Mouse (Mus musculus) gonadal fat pad, adult 2 months (tissue): ENCODE results near the gene 5330417C22Rik. TPM values are rescaled to one million over a fixed set of nuclear protein-coding genes. Genes with fewer than 3 reads are reported as not detected.
"Not testable (repeated sequence)": the region's sequence is repeated elsewhere in the genome, so short reads cannot be mapped to it uniquely, and the experiment has no call there.

Source experiments
- DNase-seq: peaks from one replicate; pipeline ENCODE4 v3.0.0-alpha.2; 2012; ENCODE audit warnings: low read depth
- polyA plus RNA-seq: library from polyadenylated mRNA; depleted of rRNA; stranded (reverse); fragments of >200 nt; gene quantifications from 2 replicates; pipeline ENCODE4 v1.2.3, GENCODE M21; 2012

5330417C22Rik gene
- polyA plus RNA-seq, 1 experiment = 0.20 TPM

- no peak for DNase-seq
Measured at GRCm38 (mm10) chr3:108533114-108533885, 3.0 kb downstream of the 5330417C22Rik start.

- no peak for DNase-seq
Measured at GRCm38 (mm10) chr3:108528489-108528888, 7.8 kb downstream of the 5330417C22Rik start.

GRCm38 (mm10) chr3:108523415-108523814 is 12.9 kb downstream of the 5330417C22Rik start:
- DNase-seq = no peak

GRCm38 (mm10) chr3:108518276-108518675 is 18.1 kb downstream of the 5330417C22Rik start:
- DNase-seq = no peak

- no peak for DNase-seq
Measured at GRCm38 (mm10) chr3:108513465-108513864, 22.9 kb downstream of the 5330417C22Rik start.

- no peak for DNase-seq
Measured at GRCm38 (mm10) chr3:108510716-108511483, 25.4 kb downstream of the 5330417C22Rik start.

- no peak for DNase-seq
Measured at GRCm38 (mm10) chr3:108510156-108510555, 26.2 kb downstream of the 5330417C22Rik start.

- no peak for DNase-seq
Measured at GRCm38 (mm10) chr3:108508745-108509474, 27.4 kb downstream of the 5330417C22Rik start.

- DNase-seq = no peak
Measured at GRCm38 (mm10) chr3:108503908-108504307, 32.4 kb downstream of the 5330417C22Rik start.

GRCm38 (mm10) chr3:108501411-108501810 is 34.9 kb downstream of the 5330417C22Rik start:
- not testable (repeated sequence) for DNase-seq

GRCm38 (mm10) chr3:108499826-108500225 is 36.5 kb downstream of the 5330417C22Rik start:
- DNase-seq = no peak

- DNase-seq = no peak
Measured at GRCm38 (mm10) chr3:108497602-108498001, 38.7 kb downstream of the 5330417C22Rik start.

- DNase-seq = no peak
Measured at GRCm38 (mm10) chr3:108495486-108495885, 40.9 kb downstream of the 5330417C22Rik start.

GRCm38 (mm10) chr3:108494861-108495474 is 41.4 kb downstream of the 5330417C22Rik start:
- no peak for DNase-seq

GRCm38 (mm10) chr3:108489968-108490367 is 46.4 kb downstream of the 5330417C22Rik start:
- no peak for DNase-seq

- no peak for DNase-seq
Measured at GRCm38 (mm10) chr3:108484749-108485148, 51.6 kb downstream of the 5330417C22Rik start.

- no peak for DNase-seq
Measured at GRCm38 (mm10) chr3:108478800-108479199, 57.5 kb downstream of the 5330417C22Rik start.

GRCm38 (mm10) chr3:108476761-108477619 is 59.3 kb downstream of the 5330417C22Rik start:
- peak; percentile 98 for DNase-seq

GRCm38 (mm10) chr3:108475496-108475895 is 60.8 kb downstream of the 5330417C22Rik start:
- DNase-seq = no peak

- no peak for DNase-seq
Measured at GRCm38 (mm10) chr3:108474969-108475368, 61.4 kb downstream of the 5330417C22Rik start.

- no peak for DNase-seq
Measured at GRCm38 (mm10) chr3:108467760-108468159, 68.6 kb downstream of the 5330417C22Rik start.
